Mouse (Mus musculus) heart, postnatal 4 days (tissue): Measurements from ENCODE around the gene Olfr736. TPM values are rescaled to one million over a fixed set of nuclear protein-coding genes. Genes with fewer than 3 reads are reported as not detected.

Source experiments
- DNase-seq: peaks from one replicate; pipeline ENCODE4 v3.0.0; 2021
- total RNA-seq, 2 experiments: library from RNA; stranded (reverse); gene quantifications; 2 replicates each; pipeline ENCODE4 v1.2.3; 2021

Olfr736 gene
- total RNA-seq, result not detected

GRCm38 (mm10) chr14:50380863-50381262, at the start of gene Olfr736:
Gene Olfr736, plus strand, starts transcription at chr14:50381163.
- DNase-seq, result no peak

GRCm38 (mm10) chr14:50348796-50349195, 32.2 kb upstream of the Olfr736 start, which contains the start of gene Olfr735:
Gene Olfr735, minus strand, starts transcription at chr14:50348872.
- no peak for DNase-seq

GRCm38 (mm10) chr14:50352438-50352837, 28.5 kb upstream of the Olfr736 start:
- peak; percentile 12 for DNase-seq

GRCm38 (mm10) chr14:50356725-50357124, 24.2 kb upstream of the Olfr736 start:
- DNase-seq, result no peak

- no peak for DNase-seq
Observed at GRCm38 (mm10) chr14:50357593-50357992, 23.4 kb upstream of the Olfr736 start, which contains the start of gene Tlr11. Gene Tlr11, plus strand, starts transcription at chr14:50357914.

- DNase-seq, result no peak
Observed at GRCm38 (mm10) chr14:50360480-50360879, 20.5 kb upstream of the Olfr736 start.

- no peak for DNase-seq
Observed at GRCm38 (mm10) chr14:50363561-50363960, 17.4 kb upstream of the Olfr736 start.

GRCm38 (mm10) chr14:50407268-50407667, 26.3 kb downstream of the Olfr736 start, which contains the start of gene Olfr738:
Gene Olfr738, plus strand, starts transcription at chr14:50407568.
- no peak for DNase-seq

- no peak for DNase-seq
Observed at GRCm38 (mm10) chr14:50418326-50418725, 37.4 kb downstream of the Olfr736 start, which contains the start of gene Olfr739. Gene Olfr739, plus strand, starts transcription at chr14:50418626.

Other genes starting within 250 kb of the Olfr736 start
- gene Olfr728, start 238.5 kb upstream of the Olfr736 start, total RNA-seq, result not detected
- gene Olfr729, start 228.3 kb upstream of the Olfr736 start, total RNA-seq, result not detected
- gene Olfr730, start 193.0 kb upstream of the Olfr736 start, total RNA-seq, result not detected
- gene Olfr731, start 139.3 kb upstream of the Olfr736 start, total RNA-seq, result not detected
- not detected for gene Olfr732, start 97.0 kb upstream of the Olfr736 start, total RNA-seq
- not detected for gene Olfr733, start 79.6 kb upstream of the Olfr736 start, total RNA-seq
- gene Olfr734, start 54.4 kb upstream of the Olfr736 start, total RNA-seq, result not detected
- not detected for gene Olfr735, start 32.3 kb upstream of the Olfr736 start, total RNA-seq
- not detected for gene Tlr11, start 23.2 kb upstream of the Olfr736 start, total RNA-seq
- not detected for gene Olfr738, start 26.4 kb downstream of the Olfr736 start, total RNA-seq
- not detected for gene Olfr739, start 37.5 kb downstream of the Olfr736 start, total RNA-seq
- gene Olfr740, start 64.4 kb downstream of the Olfr736 start, total RNA-seq, result not detected
- gene Olfr741, start 91.6 kb downstream of the Olfr736 start, total RNA-seq, result not detected
- gene Olfr742, start 122.4 kb downstream of the Olfr736 start, total RNA-seq, result not detected
- gene Olfr743, start 140.7 kb downstream of the Olfr736 start, total RNA-seq, result not detected
- gene Olfr744, start 233.7 kb downstream of the Olfr736 start, total RNA-seq, result not detected